Mouse (Mus musculus) heart, postnatal 0 days (tissue): ENCODE results near the gene St7l. TPM values are rescaled to one million over a fixed set of nuclear protein-coding genes. Genes with fewer than 3 reads are reported as not detected.

ENCODE experiments used
- ATAC-seq: fragments of 200-750 bp; cut with Nextera tagmentation; 2 replicates; pipeline ENCODE4 v1.8.0; 2017; ENCODE audit warnings: low read depth, moderate number of reproducible peaks, moderate library complexity; ENCODE audit not compliant: insufficient read depth
- DNase-seq: peaks from one replicate; pipeline ENCODE4 v3.0.0-alpha.2; 2016; ENCODE audit warnings: low spot score
- H3K27ac ChIP-seq: fragments of 300-500 bp; sonication (generic); 2 replicates; pipeline ENCODE4 v1.5.1; 2014; ENCODE audit warnings: low read depth, mild to moderate bottlenecking
- H3K27me3 ChIP-seq: fragments of 300-500 bp; sonication (generic); 2 replicates; pipeline ENCODE4 v1.6.1; 2014; ENCODE audit warnings: low read length, mixed read lengths; ENCODE audit not compliant: control insufficient read depth, insufficient read depth
- H3K36me3 ChIP-seq: fragments of 300-500 bp; sonication (generic); replicated peaks from 2 replicates; pipeline ENCODE4 v1.6.1; 2014; ENCODE audit warnings: low read length, mixed read lengths; ENCODE audit not compliant: control insufficient read depth, insufficient read depth
- H3K4me1 ChIP-seq: fragments of 300-500 bp; sonication (generic); 2 replicates; pipeline ENCODE4 v1.6.1; 2014; ENCODE audit warnings: antibody characterized with exemption; ENCODE audit not compliant: control insufficient read depth, insufficient read depth
- H3K4me2 ChIP-seq: fragments of 300-500 bp; sonication (generic); 2 replicates; pipeline ENCODE4 v1.6.1; 2014; ENCODE audit warnings: low read depth, mild to moderate bottlenecking, low read length, moderate library complexity
- H3K4me3 ChIP-seq: fragments of 300-500 bp; sonication (generic); 2 replicates; pipeline ENCODE4 v1.5.1; 2014; ENCODE audit warnings: low read depth, low read length
- H3K9ac ChIP-seq: fragments of 300-500 bp; sonication (generic); replicated peaks from 2 replicates; pipeline ENCODE4 v1.6.1; 2014; ENCODE audit warnings: low read depth, low read length, mixed read lengths
- H3K9me3 ChIP-seq: fragments of 300-500 bp; sonication (generic); replicated peaks from 2 replicates; pipeline ENCODE4 v1.6.1; 2016; ENCODE audit warnings: low read length; ENCODE audit not compliant: control insufficient read depth
- CTCF ChIP-seq: IDR thresholded peaks from 2 replicates; pipeline ENCODE4 v1.5.1; 2016; ENCODE audit warnings: antibody characterized with exemption, control low read depth, low read depth
- EP300 ChIP-seq: IDR thresholded peaks from 2 replicates; pipeline ENCODE4 v1.6.1; 2016; ENCODE audit warnings: antibody characterized with exemption, low read depth
- WGBS: fragments of 180-500 bp; shearing (Covaris S2); extraction: QIAGEN DNeasy Blood & Tissue Kit; methylation state at CpG from one replicate; pipeline ENCODE4 v1.1.7; 2014; 5-methylcytosine and 5-hydroxymethylcytosine counted together
- polyA plus RNA-seq: library from polyadenylated mRNA; unstranded; fragments of >200 nt; fragmentation: Nextera tagmentation; extraction: Ambion mirVana; gene quantifications from 2 replicates; pipeline ENCODE4 v1.2.1, GENCODE M21; 2015
- total RNA-seq: library from RNA; depleted of rRNA; stranded (reverse); fragments of >200 nt; gene quantifications from 2 replicates; pipeline ENCODE4 v1.2.3, GENCODE M21; 2014; ENCODE audit warnings: low replicate concordance; rRNA removed

Gene St7l
- total RNA-seq (11.6 and 14.2 TPM in 2 replicates), polyA plus RNA-seq (22.0 and 23.7 TPM in 2 replicates)

DNA sequence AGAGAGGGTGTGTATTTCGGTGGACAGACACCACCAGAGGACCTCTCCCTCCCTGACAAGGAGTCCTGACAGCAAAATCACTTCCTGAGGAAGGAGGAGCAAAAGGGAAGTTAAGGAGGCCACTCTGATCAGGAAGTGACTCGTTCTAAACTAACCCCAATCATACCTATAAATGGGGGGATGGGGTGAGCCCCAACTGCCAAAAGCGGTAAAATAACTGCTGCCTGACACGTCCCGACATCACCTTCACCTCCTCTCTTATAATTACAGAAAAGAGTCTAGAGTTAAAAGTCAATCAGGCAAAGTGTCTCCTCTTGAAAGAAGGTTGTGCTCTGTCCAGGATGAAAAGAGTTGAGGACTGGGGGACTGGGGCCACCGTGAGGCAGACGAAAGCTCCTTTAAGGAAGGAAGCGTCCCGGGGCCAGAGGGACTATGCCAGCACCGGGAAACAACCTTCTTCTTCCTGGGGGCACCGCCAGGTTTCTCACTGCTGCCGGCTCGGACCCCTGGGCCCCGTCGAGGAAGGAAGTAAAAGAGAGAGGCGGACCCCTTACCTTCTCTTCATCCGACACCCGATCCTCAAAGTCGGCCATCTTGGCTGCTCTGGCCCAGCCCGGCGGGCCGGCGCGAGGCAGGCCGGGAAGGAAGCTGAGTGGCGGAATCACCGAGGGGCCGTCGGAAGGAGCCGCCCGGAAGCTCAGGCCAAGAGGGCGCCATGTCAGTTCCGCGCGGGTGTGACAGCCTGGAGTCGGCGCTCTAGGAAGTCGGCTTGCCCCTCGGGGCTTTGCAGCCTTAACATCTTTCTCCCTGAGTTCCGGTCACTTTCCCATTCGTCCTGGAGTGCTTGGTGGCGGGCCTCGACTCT lies at the start of gene St7l, which contains the start of gene Capza1:
TSS of gene St7l (plus strand) at position 220 of the 865 bp plus-strand sequence.
TSS of gene Capza1 (minus strand) at position 720 of the 865 bp plus-strand sequence.
- WGBS = under 1% methylated on average over 43 of the region's 43 CpGs
- DNase-seq (peak; percentile 92), ATAC-seq (peak; percentile 95)
- peak within 1 kb of the TSS; percentile 97 for H3K27ac ChIP-seq
- H3K4me3 ChIP-seq = peak within 1 kb of the TSS; percentile 97
- peaks cover 8% of the 10 kb centered on the region; the same call in 1 of the 2 replicates for H3K36me3 ChIP-seq
- H3K4me1 ChIP-seq = peaks cover 26% of the 10 kb centered on the region
- peak within 1 kb of the TSS; percentile 86 for H3K4me2 ChIP-seq
- no peaks in the 10 kb centered on the region for H3K9me3 ChIP-seq
- peak within 1 kb of the TSS; percentile 96 for H3K9ac ChIP-seq
- no peaks in the 10 kb centered on the region for H3K27me3 ChIP-seq
- TF ChIP-seq EP300 (no peak), CTCF (no peak)

DNA sequence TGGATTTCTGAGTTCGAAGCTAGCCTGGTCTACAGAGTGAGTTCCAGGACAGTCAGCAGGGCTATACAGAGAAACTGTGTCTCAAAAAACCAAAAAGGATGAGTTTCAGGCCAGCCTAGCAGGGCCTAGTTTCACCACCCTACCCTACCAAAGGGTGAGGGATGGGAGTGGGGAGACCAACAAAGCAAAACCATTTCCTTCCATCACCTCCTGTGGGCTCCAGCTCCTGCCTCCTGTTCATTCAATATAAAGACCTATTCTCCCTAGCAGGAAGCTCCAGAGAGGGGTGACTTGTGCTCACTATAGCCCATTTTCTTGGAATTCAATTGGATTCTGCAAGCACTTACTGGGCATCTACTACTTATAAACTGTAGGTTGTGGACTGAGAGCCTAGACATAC lies 49.1 kb upstream of the St7l start:
- no peak for ATAC-seq
- H3K9me3 ChIP-seq = no peaks in the 10 kb centered on the region
- H3K4me2 ChIP-seq = no peak overlapping the region
- no peak for DNase-seq
- no peak for TF ChIP-seq EP300
- no peak for TF ChIP-seq CTCF
- no peak overlapping the region for H3K27ac ChIP-seq
- 89% methylated on average over 1 of the region's 1 CpGs for WGBS
- H3K9ac ChIP-seq = no peak overlapping the region
- no peak overlapping the region for H3K4me3 ChIP-seq
- 0 out of 2 replicates have a peak, but pooled peaks cover 3% of the 10 kb centered on the region for H3K36me3 ChIP-seq
- peaks cover 23% of the 10 kb centered on the region for H3K4me1 ChIP-seq
- no peaks in the 10 kb centered on the region for H3K27me3 ChIP-seq

DNA sequence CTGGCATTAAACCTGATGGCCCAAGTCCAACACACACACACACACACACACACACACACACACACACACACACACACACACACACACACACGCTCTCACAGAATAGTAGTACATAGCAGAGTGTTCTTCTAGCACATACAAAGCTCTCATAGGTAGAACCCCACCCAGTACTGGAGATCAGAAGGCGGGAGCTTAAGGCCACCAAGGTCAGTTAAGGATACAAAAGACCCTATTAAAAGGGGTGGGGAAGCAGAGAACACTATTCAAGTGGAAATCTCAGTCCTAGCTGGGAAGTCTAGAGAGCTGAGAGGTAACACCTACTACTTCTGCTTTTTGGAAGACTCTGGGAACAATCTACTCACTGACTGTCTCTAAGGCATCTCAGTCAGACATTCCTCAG lies 48.5 kb upstream of the St7l start:
- DNase-seq (no peak), ATAC-seq (no peak)
- 90% methylated on average over 2 of the region's 2 CpGs for WGBS
- no peak overlapping the region for H3K4me3 ChIP-seq
- H3K9me3 ChIP-seq = no peaks in the 10 kb centered on the region
- no peaks in the 10 kb centered on the region for H3K27me3 ChIP-seq
- 0 out of 2 replicates have a peak, but pooled peaks cover 3% of the 10 kb centered on the region for H3K36me3 ChIP-seq
- TF ChIP-seq EP300 = no peak
- no peak for TF ChIP-seq CTCF
- no peak overlapping the region for H3K4me2 ChIP-seq
- peaks cover 29% of the 10 kb centered on the region for H3K4me1 ChIP-seq
- no peak overlapping the region for H3K27ac ChIP-seq
- H3K9ac ChIP-seq = no peak overlapping the region

DNA sequence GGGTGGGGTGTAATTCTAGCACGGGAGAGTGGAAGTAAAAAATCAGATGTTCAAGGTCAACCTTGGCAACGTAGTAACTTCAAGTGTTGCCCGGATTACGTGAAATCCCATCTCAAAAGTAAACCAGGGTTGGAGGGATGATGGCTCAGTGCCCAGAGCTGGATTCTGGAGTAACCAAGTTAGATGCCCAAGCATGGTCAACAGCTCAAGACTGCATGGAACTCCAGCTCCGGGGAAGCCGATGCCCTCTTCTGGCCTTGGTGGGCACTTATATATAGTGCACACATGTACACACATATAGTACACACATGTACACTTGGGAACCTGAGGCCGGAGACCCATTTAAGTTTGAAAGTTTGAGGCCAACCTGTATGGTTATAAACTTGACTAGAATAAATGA lies 47.7 kb upstream of the St7l start:
- no peak overlapping the region for H3K4me2 ChIP-seq
- no peak for DNase-seq
- TF ChIP-seq CTCF (0 out of 2 replicates have a peak, but pooled peaks have one; percentile 3), EP300 (no peak)
- ATAC-seq = no peak
- whole genome bisulfite sequencing = 91% methylated on average over 7 of the region's 7 CpGs
- H3K9me3 ChIP-seq = no peaks in the 10 kb centered on the region
- peaks cover 33% of the 10 kb centered on the region for H3K4me1 ChIP-seq
- H3K9ac ChIP-seq = no peak overlapping the region
- no peak overlapping the region for H3K27ac ChIP-seq
- no peak overlapping the region for H3K4me3 ChIP-seq
- H3K27me3 ChIP-seq = no peaks in the 10 kb centered on the region
- peaks cover 3% of the 10 kb centered on the region; the same call in 1 of the 2 replicates for H3K36me3 ChIP-seq

DNA sequence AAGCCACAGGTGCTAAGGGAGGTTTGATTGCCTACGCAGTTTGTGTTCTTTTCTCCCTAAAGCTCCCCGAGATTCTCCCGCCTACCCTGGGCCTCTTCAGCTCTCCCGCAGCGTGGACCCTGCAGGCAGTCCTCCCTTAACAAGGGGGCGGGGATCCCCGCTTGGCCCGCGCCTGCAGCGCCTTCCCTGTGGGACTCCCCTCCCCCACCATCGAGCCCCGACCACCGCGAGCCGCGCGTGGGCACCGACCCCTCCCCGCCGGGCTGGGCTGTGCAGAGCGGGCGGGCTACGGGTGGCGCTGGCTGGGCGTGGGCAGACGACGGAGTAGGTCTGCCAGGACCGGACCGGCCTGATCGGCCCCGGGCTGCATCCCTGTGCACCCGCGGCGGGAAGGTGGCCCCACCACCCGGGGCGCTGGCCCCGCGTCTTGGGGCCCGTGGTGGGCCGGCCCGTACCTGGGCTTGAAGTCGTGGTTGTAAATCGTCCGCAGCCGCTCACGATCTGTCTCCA lies 46.3 kb upstream of the St7l start:
- Histone ChIP-seq H3K27me3 (no peaks in the 10 kb centered on the region), H3K9me3 (no peaks in the 10 kb centered on the region), H3K27ac (peak overlapping the region; percentile 98), H3K4me2 (peak overlapping the region; percentile 72), H3K9ac (peak overlapping the region; percentile 98), H3K4me1 (peaks cover 33% of the 10 kb centered on the region), H3K36me3 (peaks cover 3% of the 10 kb centered on the region; the same call in 1 of the 2 replicates), H3K4me3 (peak overlapping the region; percentile 98)
- peak; percentile 42 for DNase-seq
- under 1% methylated on average over 45 of the region's 46 CpGs for WGBS
- peak; percentile 58 for ATAC-seq
- TF ChIP-seq EP300 = no peak
- TF ChIP-seq CTCF = no peak
